Comparison of ENCODE assay signal across 12 mouse cellular contexts in genomic region chrX:10422440-10422839, GRCm38 (mm10).
A peak's percentile ranks its signal among the peaks of the same experiment; 100 is the strongest.
DNase-seq lines count a peak whose midpoint lies in the region; ATAC-seq and TF ChIP-seq lines count a peak whose summit lies in the region.
"Had no signal": no experiment of that assay in that cellular context is flagged by ENCODE, and none has a peak within 500 bp of the region (broad histone marks: within the 10 kb centered on the region; RNA-seq: fewer than 3 reads in every experiment).

No protein-coding gene starts in this region.

- no peak for DNase-seq in forebrain, embryonic 10.5 days (ENCODE audit: extremely low spot score, low spot score)
- DNase-seq in lung, embryonic 14.5 days = peak; percentile 78
- no peak for DNase-seq in lung, adult 18-20 months
- peak; percentile 23 for DNase-seq in adipocyte (ENCODE audit: low spot score)
- peak; percentile 4 to 6 for DNase-seq in cerebellum, postnatal 36 days
- no peak for DNase-seq in adrenal gland, adult 18-20 months (ENCODE audit: low spot score in 2 of 2)
- DNase-seq in heart, adult 8-10 months (ENCODE audit: low spot score) = no peak
- DNase-seq: adrenal gland, adult 8-10 months; gastrocnemius, postnatal 25 days had no signal

- no peak overlapping the region for H3K4me2 ChIP-seq in forebrain, embryonic 15.5 days (replicated peaks)
- no peak overlapping the region for H3K4me2 ChIP-seq in lung, embryonic 14.5 days
- H3K4me2 ChIP-seq: neural tube, embryonic 13.5 days had no signal

- peak; percentile 83 for ATAC-seq in forebrain, embryonic 15.5 days (replicated peaks)
- ATAC-seq in lung, embryonic 14.5 days (ENCODE audit: insufficient read depth) = peak; percentile 93

- H3K9me3 ChIP-seq in forebrain, embryonic 15.5 days = no peaks in the 10 kb centered on the region
- no peaks in the 10 kb centered on the region for H3K9me3 ChIP-seq in forebrain, embryonic 10.5 days
- H3K9me3 ChIP-seq in lung, embryonic 14.5 days (ENCODE audit: low read depth, low read length) = no peaks in the 10 kb centered on the region
- H3K9me3 ChIP-seq: midbrain, embryonic 10.5 days; neural tube, embryonic 13.5 days had no signal

- 40% methylated on average over 2 of the region's 2 CpGs for WGBS in forebrain, embryonic 15.5 days
- 77% methylated on average over 2 of the region's 2 CpGs for WGBS in forebrain, embryonic 10.5 days
- WGBS in lung, embryonic 14.5 days = 47% methylated on average over 2 of the region's 2 CpGs

- H3K4me3 ChIP-seq in forebrain, embryonic 15.5 days = no peak overlapping the region
- H3K4me3 ChIP-seq in forebrain, embryonic 10.5 days = no peak overlapping the region
- H3K4me3 ChIP-seq in lung, embryonic 14.5 days (ENCODE audit: low read depth, low read length) = no peak overlapping the region
- H3K4me3 ChIP-seq: midbrain, embryonic 10.5 days; neural tube, embryonic 13.5 days had no signal

- H3K9ac ChIP-seq in forebrain, embryonic 15.5 days (replicated peaks) = no peak overlapping the region
- no peak overlapping the region for H3K9ac ChIP-seq in lung, embryonic 14.5 days
- H3K9ac ChIP-seq: neural tube, embryonic 13.5 days had no signal

- no peaks in the 10 kb centered on the region for H3K4me1 ChIP-seq in forebrain, embryonic 15.5 days
- H3K4me1 ChIP-seq in forebrain, embryonic 10.5 days = no peaks in the 10 kb centered on the region
- no peaks in the 10 kb centered on the region for H3K4me1 ChIP-seq in lung, embryonic 14.5 days (ENCODE audit: insufficient read depth)
- H3K4me1 ChIP-seq: midbrain, embryonic 10.5 days; neural tube, embryonic 13.5 days had no signal

- TF ChIP-seq CTCF in lung, embryonic 14.5 days (IDR thresholded peaks at IDR 0.05; ENCODE audit: low read depth) = no peak

- no peaks in the 10 kb centered on the region for H3K36me3 ChIP-seq in forebrain, embryonic 15.5 days
- H3K36me3 ChIP-seq in forebrain, embryonic 10.5 days (replicated peaks) = no peaks in the 10 kb centered on the region
- H3K36me3 ChIP-seq in lung, embryonic 14.5 days (ENCODE audit: insufficient read depth) = no peaks in the 10 kb centered on the region
- H3K36me3 ChIP-seq: midbrain, embryonic 10.5 days; neural tube, embryonic 13.5 days had no signal

- no peaks in the 10 kb centered on the region for H3K27me3 ChIP-seq in forebrain, embryonic 15.5 days
- no peaks in the 10 kb centered on the region for H3K27me3 ChIP-seq in forebrain, embryonic 10.5 days (ENCODE audit: poor library complexity, severe bottlenecking)
- H3K27me3 ChIP-seq in lung, embryonic 14.5 days (ENCODE audit: insufficient read depth, low read length) = no peaks in the 10 kb centered on the region
- H3K27me3 ChIP-seq: neural tube, embryonic 13.5 days had no signal

- H3K27ac ChIP-seq in forebrain, embryonic 15.5 days (replicated peaks) = no peak overlapping the region
- H3K27ac ChIP-seq in forebrain, embryonic 10.5 days = no peak overlapping the region
- H3K27ac ChIP-seq in lung, embryonic 14.5 days (ENCODE audit: low read depth) = no peak overlapping the region
- H3K27ac ChIP-seq: midbrain, embryonic 10.5 days; neural tube, embryonic 13.5 days had no signal

Comparison
In these comparisons a context has a peak if more than half of its experiments do, and no peak if none do; other contexts are left out.
1. DNase-seq: peak in lung, embryonic 14.5 days (single experiment), adipocyte (single experiment) and cerebellum, postnatal 36 days (2 of 2); none in forebrain, embryonic 10.5 days (single experiment), lung, adult 18-20 months (0 of 2), adrenal gland, adult 18-20 months (0 of 2) and heart, adult 8-10 months (single experiment).